Mouse (Mus musculus) liver, embryonic 12.5 days (tissue): ENCODE results near the gene Dtx2. TPM values are rescaled to one million over a fixed set of nuclear protein-coding genes. Genes with fewer than 3 reads are reported as not detected.

Source experiments
- ATAC-seq: fragments of 200-750 bp; cut with Nextera tagmentation; 2 replicates; pipeline ENCODE4 v1.8.0; 2017; ENCODE audit warnings: moderate number of reproducible peaks, mild to moderate bottlenecking, moderate library complexity
- H3K27ac ChIP-seq: fragments of 300-500 bp; sonication (generic); 2 replicates; pipeline ENCODE4 v1.5.1; 2016; ENCODE audit warnings: mild to moderate bottlenecking
- H3K27me3 ChIP-seq: fragments of 300-500 bp; sonication (generic); replicated peaks from 2 replicates; pipeline ENCODE4 v1.6.1; 2016; ENCODE audit warnings: mild to moderate bottlenecking, moderate library complexity
- H3K36me3 ChIP-seq: fragments of 300-500 bp; sonication (generic); 2 replicates; pipeline ENCODE4 v1.6.1; 2016; ENCODE audit warnings: mild to moderate bottlenecking, moderate library complexity
- H3K4me1 ChIP-seq: fragments of 300-500 bp; sonication (generic); 2 replicates; pipeline ENCODE4 v1.6.1; 2016
- H3K4me2 ChIP-seq: fragments of 300-500 bp; sonication (generic); 2 replicates; pipeline ENCODE4 v1.6.1; 2016; ENCODE audit warnings: mild to moderate bottlenecking, moderate library complexity
- H3K4me3 ChIP-seq: fragments of 300-500 bp; sonication (generic); 2 replicates; pipeline ENCODE4 v1.5.1; 2016; ENCODE audit warnings: mild to moderate bottlenecking, moderate library complexity
- H3K9ac ChIP-seq: fragments of 300-500 bp; sonication (generic); 2 replicates; pipeline ENCODE4 v1.6.1; 2016; ENCODE audit warnings: mild to moderate bottlenecking, moderate library complexity
- H3K9me3 ChIP-seq: fragments of 300-500 bp; sonication (generic); replicated peaks from 2 replicates; pipeline ENCODE4 v1.6.1; 2016; ENCODE audit warnings: mild to moderate bottlenecking, moderate library complexity
- WGBS: fragments of 180-500 bp; shearing (Covaris S2); methylation state at CpG from one replicate; pipeline ENCODE4 v1.1.7; 2016; ENCODE audit not compliant: insufficient replicate concordance; 5-methylcytosine and 5-hydroxymethylcytosine counted together
- polyA plus RNA-seq: library from polyadenylated mRNA; unstranded; fragments of >200 nt; fragmentation: Nextera tagmentation; extraction: Ambion mirVana; gene quantifications from 2 replicates; pipeline ENCODE4 v1.2.1, GENCODE M21; 2016

Gene Dtx2
- polyA plus RNA-seq, 1 experiment from 2014 or later = 11.3 TPM

- Histone ChIP-seq H3K9ac (no peak overlapping the region), H3K27ac (no peak overlapping the region), H3K27me3 (no peaks in the 10 kb centered on the region), H3K4me3 (no peak overlapping the region), H3K4me1 (peaks cover 8% of the 10 kb centered on the region; the same call in 1 of the 2 replicates), H3K4me2 (no peak overlapping the region), H3K36me3 (peaks cover 13% of the 10 kb centered on the region; the same call in 1 of the 2 replicates), H3K9me3 (no peaks in the 10 kb centered on the region)
- ATAC-seq = no peak
- 69% methylated on average over 4 of the region's 4 CpGs for WGBS
Observed at GRCm38 (mm10) chr5:136004537-136004936, 9.9 kb downstream of the Dtx2 start.

- Histone ChIP-seq H3K27me3 (no peaks in the 10 kb centered on the region), H3K36me3 (peaks cover 29% of the 10 kb centered on the region), H3K9ac (no peak overlapping the region), H3K4me3 (no peak overlapping the region), H3K4me2 (no peak overlapping the region), H3K9me3 (no peaks in the 10 kb centered on the region), H3K27ac (no peak overlapping the region), H3K4me1 (peaks cover 7% of the 10 kb centered on the region; the same call in 1 of the 2 replicates)
- no peak for ATAC-seq
- WGBS = 57% methylated on average over 7 of the region's 7 CpGs
Observed at GRCm38 (mm10) chr5:136007745-136008144, 13.1 kb downstream of the Dtx2 start.

GRCm38 (mm10) chr5:136014877-136015276 is 20.3 kb downstream of the Dtx2 start:
- H3K9me3 ChIP-seq = no peaks in the 10 kb centered on the region
- H3K4me2 ChIP-seq = no peak overlapping the region
- H3K27me3 ChIP-seq = no peaks in the 10 kb centered on the region
- peaks cover 13% of the 10 kb centered on the region for H3K4me1 ChIP-seq
- H3K27ac ChIP-seq = no peak overlapping the region
- WGBS = 80% methylated on average over 10 of the region's 10 CpGs
- H3K4me3 ChIP-seq = no peak overlapping the region
- H3K36me3 ChIP-seq = peaks cover 34% of the 10 kb centered on the region
- no peak overlapping the region for H3K9ac ChIP-seq
- ATAC-seq = no peak

- Histone ChIP-seq H3K4me3 (no peak overlapping the region), H3K36me3 (peaks cover 27% of the 10 kb centered on the region), H3K4me2 (no peak overlapping the region), H3K9ac (no peak overlapping the region), H3K4me1 (peaks cover 18% of the 10 kb centered on the region), H3K27me3 (no peaks in the 10 kb centered on the region), H3K9me3 (no peaks in the 10 kb centered on the region), H3K27ac (no peak overlapping the region)
- ATAC-seq = no peak
- 74% methylated on average over 10 of the region's 10 CpGs for WGBS
Observed at GRCm38 (mm10) chr5:136015586-136015985, 21.0 kb downstream of the Dtx2 start.

- Histone ChIP-seq H3K4me1 (peaks cover 18% of the 10 kb centered on the region), H3K27me3 (no peaks in the 10 kb centered on the region), H3K4me2 (no peak overlapping the region), H3K9ac (no peak overlapping the region), H3K36me3 (peaks cover 22% of the 10 kb centered on the region), H3K9me3 (no peaks in the 10 kb centered on the region), H3K4me3 (no peak overlapping the region), H3K27ac (no peak overlapping the region)
- 76% methylated on average over 10 of the region's 10 CpGs for WGBS
- no peak for ATAC-seq
Observed at GRCm38 (mm10) chr5:136016014-136016876, 21.6 kb downstream of the Dtx2 start.

GRCm38 (mm10) chr5:136017262-136017661 is 22.7 kb downstream of the Dtx2 start:
- WGBS = 72% methylated on average over 6 of the region's 6 CpGs
- Histone ChIP-seq H3K4me3 (no peak overlapping the region), H3K9me3 (no peaks in the 10 kb centered on the region), H3K27ac (no peak overlapping the region), H3K27me3 (no peaks in the 10 kb centered on the region), H3K36me3 (peaks cover 15% of the 10 kb centered on the region), H3K4me2 (no peak overlapping the region), H3K9ac (no peak overlapping the region), H3K4me1 (peaks cover 18% of the 10 kb centered on the region)
- ATAC-seq = no peak

GRCm38 (mm10) chr5:136018726-136019125 is 24.1 kb downstream of the Dtx2 start:
- 62% methylated on average over 2 of the region's 2 CpGs for WGBS
- Histone ChIP-seq H3K27me3 (no peaks in the 10 kb centered on the region), H3K27ac (no peak overlapping the region), H3K9me3 (no peaks in the 10 kb centered on the region), H3K4me1 (peaks cover 18% of the 10 kb centered on the region), H3K4me3 (no peak overlapping the region), H3K36me3 (peaks cover 3% of the 10 kb centered on the region; the same call in 1 of the 2 replicates), H3K9ac (no peak overlapping the region), H3K4me2 (no peak overlapping the region)
- ATAC-seq = no peak

GRCm38 (mm10) chr5:136019907-136020306 is 25.3 kb downstream of the Dtx2 start:
- peaks cover 18% of the 10 kb centered on the region for H3K4me1 ChIP-seq
- H3K36me3 ChIP-seq = peaks cover 3% of the 10 kb centered on the region; the same call in 1 of the 2 replicates
- H3K4me2 ChIP-seq = no peak overlapping the region
- H3K9ac ChIP-seq = no peak overlapping the region
- 17% methylated on average over 1 of the region's 1 CpGs for WGBS
- H3K27me3 ChIP-seq = no peaks in the 10 kb centered on the region
- H3K9me3 ChIP-seq = no peaks in the 10 kb centered on the region
- ATAC-seq = peak; percentile 75
- no peak overlapping the region for H3K4me3 ChIP-seq
- H3K27ac ChIP-seq = no peak overlapping the region

- Histone ChIP-seq H3K9me3 (no peaks in the 10 kb centered on the region), H3K4me3 (no peak overlapping the region), H3K27ac (no peak overlapping the region), H3K27me3 (no peaks in the 10 kb centered on the region), H3K4me1 (no peaks in the 10 kb centered on the region), H3K36me3 (peaks cover 44% of the 10 kb centered on the region), H3K4me2 (no peak overlapping the region), H3K9ac (no peak overlapping the region)
- whole genome bisulfite sequencing = 56% methylated on average over 3 of the region's 3 CpGs
- no peak for ATAC-seq
Observed at GRCm38 (mm10) chr5:136025712-136026111, 31.1 kb downstream of the Dtx2 start.

- 77% methylated on average over 9 of the region's 9 CpGs for WGBS
- H3K36me3 ChIP-seq = peaks cover 52% of the 10 kb centered on the region
Observed at GRCm38 (mm10) chr5:136026859-136027258, 32.3 kb downstream of the Dtx2 start.

GRCm38 (mm10) chr5:136027612-136028311 is 33.2 kb downstream of the Dtx2 start:
- Histone ChIP-seq H3K9ac (no peak overlapping the region), H3K4me2 (no peak overlapping the region), H3K27ac (no peak overlapping the region), H3K27me3 (no peaks in the 10 kb centered on the region), H3K9me3 (no peaks in the 10 kb centered on the region), H3K4me3 (no peak overlapping the region), H3K4me1 (no peaks in the 10 kb centered on the region), H3K36me3 (peaks cover 61% of the 10 kb centered on the region)
- 74% methylated on average over 11 of the region's 11 CpGs for WGBS
- no peak for ATAC-seq

More at GRCm38 (mm10) chr5:136026859-136027258, 32.3 kb downstream of the Dtx2 start:
- no peak overlapping the region for H3K4me2 ChIP-seq
- H3K4me1 ChIP-seq = no peaks in the 10 kb centered on the region
- H3K9me3 ChIP-seq = no peaks in the 10 kb centered on the region
- no peak overlapping the region for H3K4me3 ChIP-seq
- ATAC-seq = no peak
- no peaks in the 10 kb centered on the region for H3K27me3 ChIP-seq
- no peak overlapping the region for H3K27ac ChIP-seq
- no peak overlapping the region for H3K9ac ChIP-seq

GRCm38 (mm10) chr5:136034868-136035267 is 40.3 kb downstream of the Dtx2 start:
- no peaks in the 10 kb centered on the region for H3K9me3 ChIP-seq
- ATAC-seq = no peak
- 52% methylated on average over 4 of the region's 4 CpGs for WGBS
- H3K27me3 ChIP-seq = no peaks in the 10 kb centered on the region
- no peak overlapping the region for H3K9ac ChIP-seq
- no peak overlapping the region for H3K4me3 ChIP-seq
- H3K27ac ChIP-seq = no peak overlapping the region
- H3K4me2 ChIP-seq = no peak overlapping the region
- H3K36me3 ChIP-seq = peaks cover 30% of the 10 kb centered on the region
- peaks cover 9% of the 10 kb centered on the region; the same call in 1 of the 2 replicates for H3K4me1 ChIP-seq
